Mouse (Mus musculus) left cerebral cortex, adult 8-10 months (tissue): ENCODE results near the gene Daam1. TPM values are rescaled to one million over a fixed set of nuclear protein-coding genes. Genes with fewer than 3 reads are reported as not detected.

Experiments used
- DNase-seq, 2 experiments: peaks; one replicate each; pipeline ENCODE4 v3.0.0; 2022; ENCODE audit warnings: low spot score in 2 of 2
- total RNA-seq, 4 experiments: library from RNA; stranded (reverse); gene quantifications; 2 replicates each; pipeline ENCODE4 v1.2.4; 2022

Daam1 gene
- total RNA-seq, 4 experiments from 2014 or later = 49.2 to 52.6 (median 51.6) TPM

- DNase-seq = no peak
Measured at GRCm38 (mm10) chr12:71969941-71970629, 139.2 kb downstream of the Daam1 start.

DNA sequence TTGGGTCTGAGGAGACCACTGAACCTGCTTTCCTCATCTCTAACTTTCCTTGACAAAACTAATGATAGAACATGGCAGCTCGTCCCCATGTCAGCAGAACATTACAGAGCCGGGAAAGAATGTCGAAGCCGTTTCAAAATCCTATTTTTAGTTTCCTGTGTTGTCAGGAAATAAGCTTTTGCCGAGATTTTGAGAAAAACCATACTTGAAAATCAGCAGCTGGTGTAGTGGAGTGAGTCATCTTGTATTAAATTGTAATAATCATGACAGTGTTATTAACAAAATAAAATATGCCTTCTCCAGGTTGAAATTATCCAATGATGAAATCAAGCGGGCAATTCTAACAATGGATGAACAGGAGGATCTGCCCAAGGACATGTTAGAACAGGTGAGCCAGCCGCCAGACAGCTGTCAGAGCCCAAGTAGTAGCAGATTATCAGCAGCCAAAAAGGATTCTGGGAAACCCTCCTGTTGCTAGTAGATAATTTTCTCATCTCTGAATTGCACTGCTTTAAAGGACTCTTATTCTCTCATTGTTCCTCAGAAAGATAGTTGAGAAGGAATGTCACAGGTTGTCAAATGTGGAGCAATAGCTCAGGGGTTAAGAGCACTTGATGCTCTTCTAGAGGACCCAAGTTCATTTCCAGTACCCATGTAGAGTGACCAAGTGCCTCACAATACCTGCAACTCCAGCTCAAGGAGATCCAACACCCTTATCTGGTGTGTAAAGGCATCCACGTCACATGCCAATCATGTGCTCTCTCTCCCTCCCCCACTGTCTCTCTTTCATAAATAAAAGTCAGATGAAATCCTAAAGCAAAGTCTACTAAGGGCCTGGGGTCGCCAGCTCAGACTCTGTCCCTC, 140.1 kb downstream of the Daam1 start:
- DNase-seq = no peak

DNA sequence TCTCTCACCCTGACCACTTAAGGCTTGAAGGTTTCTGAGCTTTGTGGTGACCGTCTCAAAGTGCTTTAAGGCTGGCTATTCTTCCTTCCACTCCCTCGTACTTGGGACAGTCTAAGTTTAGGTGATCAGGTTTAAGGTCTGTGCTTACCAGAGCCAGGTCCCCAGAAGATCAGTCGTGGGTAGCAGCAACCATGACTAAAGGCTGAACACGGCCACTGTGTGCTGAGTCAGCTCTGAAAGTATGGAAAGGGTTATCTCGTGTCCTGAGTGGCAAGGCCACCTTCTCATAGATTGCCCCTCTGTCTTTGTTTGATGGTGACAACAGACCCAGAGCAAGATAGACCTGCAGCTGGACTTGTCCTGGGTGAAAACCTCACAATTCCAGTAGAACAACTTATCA, 141.2 kb downstream of the Daam1 start:
- no peak for DNase-seq

DNA sequence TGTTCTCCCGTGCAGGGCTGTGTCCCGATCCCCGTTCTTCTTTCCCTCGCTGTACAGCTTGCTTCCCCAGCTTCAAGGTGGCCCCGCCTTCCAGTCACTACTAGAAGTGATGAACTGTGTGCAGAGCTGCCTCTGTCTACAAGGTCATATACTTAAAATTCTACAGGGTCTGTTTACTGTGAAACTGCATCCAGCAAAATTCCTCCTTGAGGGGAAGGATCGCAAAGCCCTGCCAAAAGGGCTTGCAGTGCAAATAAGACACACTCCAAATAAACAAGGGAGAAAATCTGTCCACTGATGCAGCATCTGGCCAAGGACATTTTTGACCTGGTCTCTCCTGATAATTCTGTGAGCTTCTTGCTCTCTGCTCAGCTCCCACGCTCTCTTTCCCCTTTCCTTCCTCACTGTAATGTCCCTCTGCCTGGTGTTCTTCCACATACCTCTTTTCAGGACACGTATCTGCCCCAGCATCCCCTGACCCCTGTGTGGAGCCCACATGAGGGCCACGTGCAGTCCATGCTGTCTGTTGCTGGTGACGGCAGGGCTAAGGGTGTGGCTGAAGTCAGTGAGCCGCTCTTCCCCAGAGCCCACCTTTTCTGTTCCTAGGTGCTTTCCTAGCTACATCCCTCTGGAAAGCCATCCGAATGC, 141.9 kb downstream of the Daam1 start:
- DNase-seq = no peak

GRCm38 (mm10) chr12:71973577-71973976, 142.7 kb downstream of the Daam1 start:
- DNase-seq = no peak

GRCm38 (mm10) chr12:71975626-71976025, 144.7 kb downstream of the Daam1 start:
- no peak for DNase-seq

DNA sequence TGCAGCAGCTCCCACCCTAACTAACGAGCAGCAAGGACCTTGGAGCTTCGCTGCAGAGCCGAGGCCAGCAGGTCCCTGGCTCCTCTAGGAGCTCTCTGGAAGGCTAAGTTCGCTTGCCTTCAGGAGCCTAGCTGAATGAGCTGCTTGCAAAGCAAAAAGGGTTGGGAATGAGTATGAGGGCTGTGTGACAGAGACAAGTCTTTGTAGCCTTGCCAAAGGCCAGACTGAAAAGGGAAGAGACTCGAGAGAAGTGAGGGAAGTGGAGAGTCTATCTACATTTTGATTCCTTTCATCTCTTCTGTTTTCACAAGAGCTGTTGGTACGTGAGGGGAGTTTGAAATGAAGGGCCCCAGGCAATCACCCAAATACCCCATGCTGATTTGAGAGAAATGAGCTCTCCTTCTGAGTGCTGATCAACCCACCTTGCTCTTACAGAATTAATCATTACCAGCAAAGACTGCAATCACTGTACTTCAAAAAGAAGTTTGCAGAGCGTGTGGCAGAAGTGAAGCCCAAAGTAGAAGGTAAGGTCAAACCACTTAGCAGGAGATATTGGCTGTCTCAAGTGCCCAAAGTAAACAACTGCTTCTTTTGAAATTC, 145.6 kb downstream of the Daam1 start:
- DNase-seq = no peak

DNA sequence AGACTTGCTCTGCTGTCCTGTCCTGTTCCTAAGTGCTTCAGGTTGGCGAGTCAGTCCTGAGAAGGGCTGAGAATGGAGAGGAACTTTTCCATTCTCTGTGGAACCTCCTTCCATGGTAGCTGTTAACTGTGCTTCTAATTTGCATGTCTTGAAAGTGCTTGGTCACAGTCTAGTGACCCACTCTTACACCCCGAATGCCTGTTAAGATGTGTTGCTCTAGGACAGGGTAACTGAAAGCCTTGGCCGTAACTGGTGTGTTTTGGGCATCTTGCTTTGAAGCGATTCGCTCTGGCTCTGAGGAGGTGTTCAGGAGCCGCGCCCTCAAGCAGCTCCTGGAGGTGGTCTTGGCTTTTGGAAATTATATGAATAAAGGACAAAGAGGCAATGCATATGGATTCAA, 146.5 kb downstream of the Daam1 start:
- DNase-seq = no peak

DNA sequence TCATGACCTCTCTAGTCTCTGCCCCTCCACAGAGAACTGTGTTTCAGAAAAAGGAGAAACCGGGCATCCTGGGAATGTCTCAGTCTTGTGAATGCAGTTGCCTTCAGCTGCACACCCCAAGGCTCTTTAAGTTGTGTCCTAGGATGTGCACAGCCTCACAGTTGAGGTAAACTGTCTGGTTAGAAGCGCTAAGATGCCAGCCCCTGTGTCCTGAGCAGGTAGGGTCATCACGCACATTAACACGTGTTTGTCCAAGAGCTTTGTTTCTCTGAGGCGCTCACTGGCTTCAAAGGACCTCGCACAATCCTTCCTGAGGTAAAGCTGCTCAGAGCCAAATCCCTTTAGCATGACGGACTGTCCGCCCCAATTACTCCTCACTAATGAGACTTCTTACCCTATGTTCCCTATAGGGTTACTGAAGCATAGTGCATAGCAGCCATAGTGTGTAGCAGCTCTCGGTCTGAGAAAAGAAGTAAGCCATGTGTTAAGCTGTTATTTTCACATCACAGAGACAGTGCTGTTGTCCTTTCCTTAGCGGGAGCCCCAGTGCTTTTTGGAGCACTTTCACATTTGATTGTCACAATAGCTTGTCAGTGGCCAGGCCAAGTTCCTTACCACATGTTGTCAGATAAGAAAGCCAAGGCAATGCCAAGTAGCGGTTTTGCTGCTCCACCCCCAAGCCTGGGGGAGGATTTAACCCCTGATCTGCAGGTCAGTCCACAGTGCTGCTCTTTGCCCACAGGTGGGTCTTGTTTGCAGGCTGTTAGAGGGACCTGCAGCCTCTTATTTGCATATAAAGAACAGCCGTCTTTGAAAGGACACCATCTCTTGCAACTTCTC, 147.9 kb downstream of the Daam1 start:
- DNase-seq = no peak

GRCm38 (mm10) chr12:71980166-71980565, 149.3 kb downstream of the Daam1 start:
- no peak for DNase-seq

GRCm38 (mm10) chr12:71980746-71981145, 149.9 kb downstream of the Daam1 start:
- no peak for DNase-seq

DNA sequence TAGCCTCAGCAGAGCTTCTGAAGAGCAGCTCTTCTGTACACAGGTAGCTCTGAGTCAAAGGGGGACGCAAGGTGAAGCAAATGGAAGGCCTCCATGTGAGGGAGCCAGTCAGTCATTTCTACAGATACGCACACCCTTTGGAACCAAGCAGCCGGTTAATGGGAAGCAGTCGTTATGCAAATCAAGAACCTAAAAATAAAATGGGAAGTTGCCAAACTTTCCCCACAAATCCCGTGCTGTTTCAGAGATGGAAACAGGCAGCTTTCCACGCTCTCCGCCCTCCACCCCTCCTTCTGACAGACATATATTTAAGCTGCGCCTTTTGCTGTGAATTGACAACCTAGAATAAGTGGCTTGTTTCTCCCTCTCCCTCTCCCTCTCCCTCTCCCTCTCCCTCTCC, 150.4 kb downstream of the Daam1 start:
- DNase-seq = peak in 1 of 2 experiments; percentile 35

- DNase-seq = no peak
Measured at GRCm38 (mm10) chr12:71981791-71982190, 150.9 kb downstream of the Daam1 start.

GRCm38 (mm10) chr12:71983102-71983715, 152.3 kb downstream of the Daam1 start:
- no peak for DNase-seq

DNA sequence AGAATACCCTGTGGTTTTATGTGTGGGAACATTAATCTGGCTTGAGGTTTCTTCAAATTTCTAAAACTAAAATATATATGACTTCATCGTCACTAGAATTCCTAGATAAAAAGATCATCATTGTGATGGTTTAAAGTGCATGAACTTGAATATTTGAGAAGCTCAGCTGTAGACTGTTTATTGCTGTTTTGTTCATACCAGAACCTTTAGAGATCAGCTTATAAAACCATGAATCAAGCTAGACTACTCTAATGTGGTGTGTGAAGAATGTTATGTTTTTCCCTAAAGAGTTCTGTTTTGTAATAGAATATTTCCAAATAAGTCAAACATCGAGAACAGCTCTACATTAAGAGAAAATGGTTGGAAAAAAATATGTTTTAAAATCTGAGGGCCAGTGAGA, 156.3 kb downstream of the Daam1 start:
- DNase-seq = no peak

GRCm38 (mm10) chr12:71987885-71988284, 157.0 kb downstream of the Daam1 start:
- no peak for DNase-seq

DNA sequence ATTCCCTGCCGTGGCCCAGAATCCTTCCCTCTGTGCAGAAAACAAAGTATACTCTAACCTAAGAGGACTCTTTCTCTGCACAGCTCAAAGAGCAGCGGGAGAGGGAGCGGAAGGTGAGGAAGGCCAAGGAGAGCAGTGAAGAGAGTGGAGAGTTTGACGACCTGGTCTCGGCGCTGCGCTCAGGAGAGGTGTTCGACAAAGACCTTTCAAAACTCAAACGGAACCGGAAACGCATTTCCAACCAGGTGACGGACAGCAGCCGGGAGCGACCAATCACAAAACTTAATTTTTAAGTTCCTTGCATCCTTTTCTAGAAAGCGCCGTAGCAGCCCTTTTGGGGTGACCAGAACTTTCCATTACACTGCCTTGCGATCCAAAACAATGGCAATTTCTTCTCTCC, 158.7 kb downstream of the Daam1 start:
- DNase-seq = no peak

GRCm38 (mm10) chr12:71992599-71993210, 161.8 kb downstream of the Daam1 start:
- no peak for DNase-seq

DNA sequence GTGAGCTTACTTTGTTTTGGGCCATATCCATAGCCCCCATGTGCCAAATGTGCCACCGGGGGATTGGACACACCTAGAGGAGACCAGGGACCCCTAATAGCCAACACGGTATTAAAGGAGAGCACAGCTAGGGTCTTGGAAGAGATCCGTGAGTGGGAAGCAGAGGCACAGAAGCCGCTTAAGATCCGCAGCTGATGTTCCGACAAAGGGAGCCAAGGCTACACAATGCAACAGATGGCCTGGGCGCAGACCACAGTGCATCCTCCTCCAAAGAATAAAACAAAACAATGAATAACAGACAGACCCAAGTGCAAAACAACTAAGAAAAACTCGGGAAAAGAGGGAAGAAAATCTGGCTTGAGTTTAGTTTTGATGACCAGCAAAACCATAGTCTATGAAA, 165.0 kb downstream of the Daam1 start:
- DNase-seq = no peak

DNA sequence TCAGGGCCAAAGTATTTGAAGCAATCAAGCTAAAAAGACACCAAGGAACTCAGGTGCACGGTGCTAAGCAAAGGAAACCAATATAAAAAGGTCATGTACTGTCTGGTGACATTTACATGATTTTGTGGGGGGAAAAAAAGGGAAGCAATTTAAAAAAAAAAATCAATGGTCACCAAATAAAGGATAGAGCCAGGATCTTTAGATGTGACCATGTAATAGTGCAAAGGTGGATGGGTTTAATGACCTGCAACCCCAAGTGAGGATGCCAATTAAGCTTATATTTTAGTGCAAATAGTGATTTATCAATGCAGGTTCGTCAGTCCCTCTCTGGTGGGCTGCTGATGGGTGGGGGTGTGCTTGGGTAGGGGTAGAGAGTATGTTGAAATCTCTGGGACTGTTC, 166.0 kb downstream of the Daam1 start:
- no peak for DNase-seq
